10 mouse cellular contexts compared by ENCODE assay signal in the genomic region with DNA sequence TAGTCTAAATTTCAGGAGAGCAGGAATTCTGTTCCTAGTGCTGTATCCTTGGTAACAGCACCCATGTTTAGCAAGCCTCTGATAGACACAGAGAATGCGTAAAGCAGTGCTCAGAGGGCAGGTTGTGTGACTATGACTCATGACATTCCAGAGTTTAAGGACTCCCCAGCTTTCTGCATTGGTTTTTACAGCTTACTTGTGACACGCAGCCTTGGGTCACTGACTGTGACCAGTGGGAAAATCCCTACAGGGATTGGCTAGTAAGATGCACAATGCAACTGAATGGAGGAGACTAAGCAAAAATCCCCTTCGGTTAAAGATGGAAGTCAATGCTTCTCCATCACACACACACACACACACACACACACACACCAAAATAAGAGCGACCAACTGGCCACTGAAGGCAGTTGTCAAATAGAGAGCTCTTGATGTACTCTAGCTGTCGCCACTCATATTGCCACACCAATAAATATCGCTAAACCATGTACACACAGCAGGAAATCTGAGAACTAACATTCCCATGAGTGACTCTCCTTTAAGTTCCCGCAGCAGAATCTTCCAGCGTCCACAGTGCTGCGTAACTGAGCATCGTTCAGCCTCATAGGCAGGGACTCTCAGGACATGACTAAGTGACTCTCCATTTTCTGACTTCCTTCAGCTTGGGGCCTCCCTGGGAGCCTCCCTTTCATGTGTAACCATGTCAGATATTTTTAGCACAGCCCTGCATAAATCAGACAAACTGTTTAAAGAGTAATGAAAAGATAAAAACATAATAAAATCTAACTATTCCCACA.
A peak's percentile ranks its signal among the peaks of the same experiment; 100 is the strongest.
DNase-seq lines count a peak whose midpoint lies in the region; ATAC-seq and TF ChIP-seq lines count a peak whose summit lies in the region.
"Had no signal": no experiment of that assay in that cellular context is flagged by ENCODE, and none has a peak within 500 bp of the region (broad histone marks: within the 10 kb centered on the region; RNA-seq: fewer than 3 reads in every experiment).

No protein-coding gene starts in this region.

- no peaks in the 10 kb centered on the region for H3K9me3 ChIP-seq in stomach, embryonic 15.5 days
- no peaks in the 10 kb centered on the region for H3K9me3 ChIP-seq in forebrain, embryonic 12.5 days
- no peaks in the 10 kb centered on the region for H3K9me3 ChIP-seq in midbrain, embryonic 15.5 days
- H3K9me3 ChIP-seq: hindbrain, embryonic 13.5 days; liver, embryonic 13.5 days had no signal

- no peak overlapping the region for H3K9ac ChIP-seq in stomach, embryonic 15.5 days
- no peak overlapping the region for H3K9ac ChIP-seq in forebrain, embryonic 12.5 days
- H3K9ac ChIP-seq in midbrain, embryonic 15.5 days = no peak overlapping the region
- H3K9ac ChIP-seq: hindbrain, embryonic 13.5 days; liver, embryonic 13.5 days had no signal

- TF ChIP-seq CTCF in left cerebral cortex, adult 2 months (IDR thresholded peaks at IDR 0.05) = no peak

- ATAC-seq in stomach, embryonic 15.5 days (ENCODE audit: insufficient read depth, low FRiP score, low read depth) = no peak; the same call in 1 of the 2 replicates
- ATAC-seq in forebrain, embryonic 12.5 days (ENCODE audit: low FRiP score) = no peak
- ATAC-seq in midbrain, embryonic 15.5 days (replicated peaks) = no peak

- 51% methylated on average over 10 of the region's 10 CpGs for WGBS in stomach, embryonic 15.5 days
- 81% methylated on average over 10 of the region's 10 CpGs for WGBS in forebrain, embryonic 12.5 days
- 73% methylated on average over 10 of the region's 10 CpGs for WGBS in midbrain, embryonic 15.5 days

- H3K27ac ChIP-seq in left cerebral cortex, adult 2 months = no peak overlapping the region
- peak overlapping the region; percentile 40; the same call in 1 of the 2 replicates for H3K27ac ChIP-seq in stomach, embryonic 15.5 days
- H3K27ac ChIP-seq in forebrain, embryonic 12.5 days = no peak overlapping the region
- no peak overlapping the region for H3K27ac ChIP-seq in midbrain, embryonic 15.5 days
- H3K27ac ChIP-seq: hindbrain, embryonic 13.5 days; liver, embryonic 13.5 days had no signal

- intact Hi-C loops in left cerebral cortex, adult 2 months (cut with DNase I) = no loop called here
- intact Hi-C loops in left cerebral cortex, postnatal 4 days (cut with DNase I) = no loop called here

- no peak overlapping the region for H3K4me3 ChIP-seq in left cerebral cortex, adult 2 months
- H3K4me3 ChIP-seq in stomach, embryonic 15.5 days (replicated peaks) = no peak overlapping the region
- H3K4me3 ChIP-seq in forebrain, embryonic 12.5 days (replicated peaks) = no peak overlapping the region
- H3K4me3 ChIP-seq in midbrain, embryonic 15.5 days = no peak overlapping the region
- H3K4me3 ChIP-seq: hindbrain, embryonic 13.5 days; liver, embryonic 13.5 days had no signal

- DNase-seq in adrenal gland, adult (ENCODE audit: inconsistent age in 2 of 2, low spot score in 1 of 2) = peak; percentile 23 to 58
- DNase-seq in adrenal gland, adult 18-20 months (ENCODE audit: low spot score in 2 of 2) = no peak
- peak; percentile 11 to 12 for DNase-seq in left cerebral cortex, adult 2 months (ENCODE audit: extremely low spot score in 1 of 2, low spot score in 2 of 2)
- DNase-seq in left cerebral cortex, postnatal 4 days = no peak
- DNase-seq in kidney, postnatal 4 days = peak; percentile 20 to 46
- DNase-seq: liver, embryonic 13.5 days had no signal

- H3K27me3 ChIP-seq in stomach, embryonic 15.5 days (replicated peaks) = no peaks in the 10 kb centered on the region
- no peaks in the 10 kb centered on the region for H3K27me3 ChIP-seq in forebrain, embryonic 12.5 days
- H3K27me3 ChIP-seq in midbrain, embryonic 15.5 days (replicated peaks) = no peaks in the 10 kb centered on the region
- H3K27me3 ChIP-seq: hindbrain, embryonic 13.5 days; liver, embryonic 13.5 days had no signal

- H3K4me2 ChIP-seq in stomach, embryonic 15.5 days = 0 out of 2 replicates have a peak overlapping the region, but pooled peaks have one; percentile 8
- no peak overlapping the region for H3K4me2 ChIP-seq in forebrain, embryonic 12.5 days
- H3K4me2 ChIP-seq in midbrain, embryonic 15.5 days = no peak overlapping the region
- H3K4me2 ChIP-seq: hindbrain, embryonic 13.5 days; liver, embryonic 13.5 days had no signal

- no peaks in the 10 kb centered on the region for H3K36me3 ChIP-seq in stomach, embryonic 15.5 days
- H3K36me3 ChIP-seq in forebrain, embryonic 12.5 days (replicated peaks) = no peaks in the 10 kb centered on the region
- H3K36me3 ChIP-seq in midbrain, embryonic 15.5 days (replicated peaks) = no peaks in the 10 kb centered on the region
- H3K36me3 ChIP-seq: hindbrain, embryonic 13.5 days; liver, embryonic 13.5 days had no signal

- H3K4me1 ChIP-seq in stomach, embryonic 15.5 days = peaks cover 5% of the 10 kb centered on the region; the same call in 1 of the 2 replicates
- no peaks in the 10 kb centered on the region for H3K4me1 ChIP-seq in forebrain, embryonic 12.5 days
- no peaks in the 10 kb centered on the region for H3K4me1 ChIP-seq in midbrain, embryonic 15.5 days
- H3K4me1 ChIP-seq: hindbrain, embryonic 13.5 days; liver, embryonic 13.5 days had no signal

Comparison
In these comparisons a context has a peak if more than half of its experiments do, and no peak if none do; other contexts are left out.
1. DNase-seq: peak in adrenal gland, adult (2 of 2), left cerebral cortex, adult 2 months (2 of 2) and kidney, postnatal 4 days (2 of 2); none in adrenal gland, adult 18-20 months (0 of 2) and left cerebral cortex, postnatal 4 days (single experiment).